Mouse (Mus musculus) MEL (cell line): Measurements from ENCODE around the gene Tmub1. TPM values are rescaled to one million over a fixed set of nuclear protein-coding genes. Genes with fewer than 3 reads are reported as not detected.

Experiments
- DNase-seq: peaks from one replicate; pipeline ENCODE4 v3.0.0; 2011; ENCODE audit warnings: low read depth, low spot score
- H3K27ac ChIP-seq: 2 replicates; pipeline ENCODE4 v1.5.1; 2012; ENCODE audit warnings: low read depth, mild to moderate bottlenecking, control low read depth, low read length, moderate library complexity; ENCODE audit not compliant: control insufficient read depth
- H3K27me3 ChIP-seq, 2 experiments: fragments of 150-350 bp in 1 of 2; sonication (generic) in 1 of 2; 2 replicates each; pipeline ENCODE4 v1.6.1; 2012; ENCODE audit warnings: low read length in 2 of 2, mild to moderate bottlenecking in 2 of 2, improper control_type of control experiment in 1 of 2, moderate library complexity in 1 of 2; ENCODE audit not compliant: insufficient read depth in 2 of 2, control insufficient read depth in 1 of 2
- H3K36me3 ChIP-seq, 2 experiments: 2 replicates each; pipeline ENCODE4 v1.6.1; 2012 to 2014; ENCODE audit warnings: low read length in 2 of 2, improper control_type of control experiment in 1 of 2, inconsistent platforms in 1 of 2, mild to moderate bottlenecking in 1 of 2; ENCODE audit not compliant: insufficient read depth in 2 of 2, control insufficient read depth in 1 of 2
- H3K4me1 ChIP-seq, 2 experiments: fragments of 150-350 bp in 1 of 2; sonication (generic) in 1 of 2; 2 replicates each; pipeline ENCODE4 v1.6.1; 2012; ENCODE audit warnings: low read length in 2 of 2, improper control_type of control experiment in 1 of 2, mild to moderate bottlenecking in 1 of 2; ENCODE audit not compliant: insufficient read depth in 2 of 2, control insufficient read depth in 1 of 2
- H3K4me3 ChIP-seq, 2 experiments: fragments of 150-350 bp in 1 of 2; sonication (generic) in 1 of 2; 2 replicates each; pipeline ENCODE4 v1.5.1; 2012; ENCODE audit warnings: low read depth in 2 of 2, low read length in 2 of 2, mild to moderate bottlenecking in 2 of 2, moderate library complexity in 2 of 2, control low read depth in 1 of 2, improper control_type of control experiment in 1 of 2; ENCODE audit not compliant: control insufficient read depth in 1 of 2, insufficient read depth in 1 of 2
- H3K79me2 ChIP-seq: 2 replicates; pipeline ENCODE4 v1.6.1; 2012; ENCODE audit warnings: mild to moderate bottlenecking, low read length, moderate library complexity; ENCODE audit not compliant: control insufficient read depth, poor library complexity, insufficient read depth
- H3K9ac ChIP-seq: 2 replicates; pipeline ENCODE4 v1.6.1; 2012; ENCODE audit warnings: low read depth, mild to moderate bottlenecking, control low read depth, low read length, moderate library complexity; ENCODE audit not compliant: control insufficient read depth, poor library complexity, severe bottlenecking
- H3K9me3 ChIP-seq: fragments of 150-350 bp; sonication (generic); replicated peaks from 2 replicates; pipeline ENCODE4 v1.6.1; 2012; ENCODE audit warnings: mild to moderate bottlenecking, low read length, improper control_type of control experiment, moderate library complexity; ENCODE audit not compliant: insufficient read depth
- CHD1 ChIP-seq: IDR thresholded peaks from 2 replicates; pipeline ENCODE4 v1.6.1; 2012; ENCODE audit warnings: low read depth, mild to moderate bottlenecking, inconsistent platforms, low read length, improper control_type of control experiment
- CHD2 ChIP-seq: IDR thresholded peaks from 2 replicates; pipeline ENCODE4 v1.6.1; 2011; ENCODE audit warnings: low read length, improper control_type of control experiment
- CTCF ChIP-seq, 3 experiments: IDR thresholded peaks in 2 of 3; conservative IDR thresholded peaks in 1 of 3; 2 replicates each; pipeline ENCODE4 v1.5.1; 2011 to 2012; ENCODE audit warnings: low read length in 3 of 3, low read depth in 2 of 3, mild to moderate bottlenecking in 2 of 3, improper control_type of control experiment in 1 of 3, inconsistent platforms in 1 of 3, mixed read lengths in 1 of 3, moderate library complexity in 1 of 3; ENCODE audit not compliant: control insufficient read depth in 1 of 3, insufficient read depth in 1 of 3, poor library complexity in 1 of 3, severe bottlenecking in 1 of 3
- E2F4 ChIP-seq: IDR thresholded peaks from 2 replicates; pipeline ENCODE4 v1.6.1; 2011; ENCODE audit warnings: low read depth, low read length, improper control_type of control experiment, borderline replicate concordance
- EP300 ChIP-seq, 2 experiments: IDR thresholded peaks; 2 replicates each; pipeline ENCODE4 v1.6.1; 2011; ENCODE audit warnings: improper control_type of control experiment in 2 of 2, low read length in 2 of 2, low read depth in 1 of 2, mild to moderate bottlenecking in 1 of 2
- GATA1 ChIP-seq: IDR thresholded peaks from 2 replicates; pipeline ENCODE4 v1.6.1; 2011; ENCODE audit warnings: low read depth, low read length, improper control_type of control experiment
- HCFC1 ChIP-seq: IDR thresholded peaks from 2 replicates; pipeline ENCODE4 v1.6.1; 2012; ENCODE audit warnings: low read depth, mild to moderate bottlenecking, inconsistent platforms, low read length, improper control_type of control experiment, moderate library complexity
- JUND ChIP-seq: IDR thresholded peaks from 2 replicates; pipeline ENCODE4 v1.6.1; 2011; ENCODE audit warnings: low read depth, mild to moderate bottlenecking, improper control_type of control experiment, low read length
- KAT2A ChIP-seq: conservative IDR thresholded peaks from 2 replicates; pipeline ENCODE4 v1.6.1; 2012; ENCODE audit warnings: low read depth, low read length, improper control_type of control experiment, inconsistent platforms
- NRF1 ChIP-seq: IDR thresholded peaks from 2 replicates; pipeline ENCODE4 v1.6.1; 2014; ENCODE audit warnings: low read depth, mild to moderate bottlenecking, inconsistent platforms, low read length, improper control_type of control experiment, moderate library complexity; ENCODE audit not compliant: poor library complexity, insufficient read depth, severe bottlenecking
- RCOR1 ChIP-seq: IDR thresholded peaks from 2 replicates; pipeline ENCODE4 v1.6.1; 2012; ENCODE audit warnings: low read depth, mild to moderate bottlenecking, inconsistent platforms, low read length, improper control_type of control experiment
- SIN3A ChIP-seq: IDR thresholded peaks from 2 replicates; pipeline ENCODE4 v1.6.1; 2012; ENCODE audit warnings: low read length, improper control_type of control experiment, inconsistent platforms
- UBTF ChIP-seq: IDR thresholded peaks from 2 replicates; pipeline ENCODE4 v1.6.1; 2012; ENCODE audit warnings: low read depth, mild to moderate bottlenecking, inconsistent platforms, low read length, improper control_type of control experiment, moderate library complexity, borderline replicate concordance; ENCODE audit not compliant: insufficient read depth
- ZC3H11A ChIP-seq: IDR thresholded peaks from 2 replicates; pipeline ENCODE4 v1.6.1; 2012; ENCODE audit warnings: low read depth, mild to moderate bottlenecking, inconsistent platforms, low read length, improper control_type of control experiment
- ZKSCAN1 ChIP-seq: IDR thresholded peaks from 2 replicates; pipeline ENCODE4 v1.6.1; 2012; ENCODE audit warnings: low read depth, mild to moderate bottlenecking, inconsistent platforms, low read length, improper control_type of control experiment, moderate library complexity
- ZMIZ1 ChIP-seq: IDR thresholded peaks from 2 replicates; pipeline ENCODE4 v1.6.1; 2012; ENCODE audit warnings: low read depth, mild to moderate bottlenecking, inconsistent platforms, low read length, improper control_type of control experiment, moderate library complexity
- ZNF384 ChIP-seq: IDR thresholded peaks from 2 replicates; pipeline ENCODE4 v1.6.1; 2012; ENCODE audit warnings: low read depth, mild to moderate bottlenecking, inconsistent platforms, low read length, improper control_type of control experiment
- polyA plus RNA-seq, 2 experiments: library from polyadenylated mRNA; stranded (reverse) in 1 of 2; unstranded in 1 of 2; fragments of >175 nt in 1 of 2; fragments of >200 nt in 1 of 2; gene quantifications; 2 replicates each; pipeline versions ENCODE4 v1.2.1 to v1.2.4; 2012; ENCODE audit warnings: low replicate concordance in 2 of 2, low read depth in 1 of 2; ENCODE audit not compliant: insufficient read length in 2 of 2, insufficient read depth in 1 of 2, missing spikeins in 1 of 2
- total RNA-seq: library from RNA; depleted of rRNA; stranded (reverse); fragments of 300-350 nt; gene quantifications from 2 replicates; pipeline ENCODE4 v1.2.3, GENCODE M21; 2012

Gene Tmub1
- total and polyA plus RNA-seq, 3 experiments: 17.8 to 36.0 TPM; not detected in 1

DNA sequence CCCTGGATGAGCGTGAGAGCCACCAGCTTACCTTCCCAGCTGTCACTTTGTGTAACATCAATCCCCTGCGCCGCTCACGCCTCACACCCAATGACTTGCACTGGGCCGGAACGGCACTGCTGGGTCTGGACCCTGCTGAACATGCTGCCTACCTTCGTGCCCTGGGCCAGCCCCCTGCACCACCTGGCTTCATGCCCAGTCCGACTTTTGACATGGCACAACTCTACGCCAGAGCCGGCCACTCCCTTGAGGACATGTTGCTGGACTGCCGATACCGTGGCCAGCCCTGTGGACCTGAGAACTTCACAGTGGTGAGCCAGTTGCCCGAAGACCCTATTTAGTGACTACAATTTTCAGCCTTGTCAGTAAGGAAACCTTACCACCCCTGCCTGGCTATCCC lies 33.7 kb downstream of the Tmub1 start:
- no peak for TF ChIP-seq KAT2A
- no peak for TF ChIP-seq JUND
- TF ChIP-seq SIN3A: no peak
- no peak for TF ChIP-seq HCFC1
- no peak for TF ChIP-seq NRF1
- TF ChIP-seq CHD1: no peak
- TF ChIP-seq GATA1: no peak
- no peak for TF ChIP-seq CHD2
- TF ChIP-seq ZKSCAN1: no peak
- TF ChIP-seq RCOR1: no peak
- no peak for TF ChIP-seq CTCF (IDR thresholded peaks at IDR 0.05 in 2 of 3, conservative IDR thresholded peaks at IDR 0.05 in 1 of 3; ENCODE audit: control insufficient read depth in 1 of 3, insufficient read depth in 1 of 3, low read depth in 2 of 3, low read length in 3 of 3, poor library complexity in 1 of 3, severe bottlenecking in 1 of 3)
- TF ChIP-seq ZC3H11A: no peak
- TF ChIP-seq ZNF384: no peak
- TF ChIP-seq UBTF: no peak
- TF ChIP-seq ZMIZ1: no peak
- Histone ChIP-seq H3K36me3 (no peaks in the 10 kb centered on the region), H3K4me3 (no peak overlapping the region), H3K27me3 (no peaks in the 10 kb centered on the region), H3K9ac (no peak overlapping the region), H3K4me1 (peaks cover 0 to 3% of the 10 kb centered on the region in 2 experiments; a peak in 1 of 4 replicates), H3K27ac (no peak overlapping the region), H3K9me3 (no peaks in the 10 kb centered on the region), H3K79me2 (no peaks in the 10 kb centered on the region)
- no peak for DNase-seq

GRCm38 (mm10) chr5:24413042-24413693 lies 34.5 kb downstream of the Tmub1 start, which contains the start of gene Asic3:
Gene Asic3, plus strand, starts transcription at chr5:24413392.
- H3K36me3 ChIP-seq: no peaks in the 10 kb centered on the region; a peak in 1 of 4 replicates
- TF ChIP-seq E2F4: no peak
- TF ChIP-seq EP300 (IDR thresholded peaks at IDR 0.05; ENCODE audit: low read depth in 1 of 2, low read length in 2 of 2): no peak
- DNase-seq: no peak
- H3K27me3 ChIP-seq: no peaks in the 10 kb centered on the region
- H3K9me3 ChIP-seq: no peaks in the 10 kb centered on the region
- H3K9ac ChIP-seq: no peak within 1 kb of the TSS
- no peaks in the 10 kb centered on the region for H3K79me2 ChIP-seq
- H3K4me1 ChIP-seq: peaks cover 0 to 3% of the 10 kb centered on the region in 2 experiments; a peak in 1 of 4 replicates
- no peak within 1 kb of the TSS for H3K4me3 ChIP-seq
- H3K27ac ChIP-seq: no peak within 1 kb of the TSS
